Mouse (Mus musculus) regulatory T cell (primary cell): ENCODE results near the gene Amigo1.

Experiments
- in situ Hi-C: fragments of 300-600 bp; cut with MboI, MseI; formaldehyde crosslinking; loops from one replicate; pipeline ENCODE4 v1.15.1; 2025; ENCODE audit warnings: high pct_unique_total_duplicates

Amigo1 gene

GRCm38 (mm10) chr3:108178756-108179715, 7.1 kb upstream of the Amigo1 start:
- in situ Hi-C loops: no loop called here

- in situ Hi-C loops: no loop called here
Observed at GRCm38 (mm10) chr3:108180514-108180913, 5.6 kb upstream of the Amigo1 start.

GRCm38 (mm10) chr3:108184742-108185141, 1.4 kb upstream of the Amigo1 start:
- in situ Hi-C loops: no loop called here

- in situ Hi-C loops: no loop called here
Observed at GRCm38 (mm10) chr3:108185460-108186097, 556 bp upstream of the Amigo1 start.

- in situ Hi-C loops: no loop called here
Observed at GRCm38 (mm10) chr3:108187111-108187795, 1.1 kb downstream of the Amigo1 start.

GRCm38 (mm10) chr3:108188716-108189490, 2.8 kb downstream of the Amigo1 start:
- in situ Hi-C loops: no loop called here

GRCm38 (mm10) chr3:108189897-108190296, 3.8 kb downstream of the Amigo1 start:
- in situ Hi-C loops: no loop called here

GRCm38 (mm10) chr3:108193686-108194085, 7.6 kb downstream of the Amigo1 start:
- in situ Hi-C loops: no loop called here

- in situ Hi-C loops: no loop called here
Observed at GRCm38 (mm10) chr3:108195287-108195686, 9.2 kb downstream of the Amigo1 start.

GRCm38 (mm10) chr3:108195941-108196590, 9.9 kb downstream of the Amigo1 start:
- in situ Hi-C loops: no loop called here

- in situ Hi-C loops: no loop called here
Observed at GRCm38 (mm10) chr3:108197066-108197497, 10.9 kb downstream of the Amigo1 start.

GRCm38 (mm10) chr3:108199231-108199630, 13.1 kb downstream of the Amigo1 start:
- in situ Hi-C loops: no loop called here

- in situ Hi-C loops: no loop called here
Observed at GRCm38 (mm10) chr3:108200329-108201323, 14.5 kb downstream of the Amigo1 start, which contains the start of gene Cyb561d1. Gene Cyb561d1 (minus strand): TSS chr3:108201212.

- in situ Hi-C loops: no loop called here
Observed at GRCm38 (mm10) chr3:108202506-108202905, 16.4 kb downstream of the Amigo1 start.

GRCm38 (mm10) chr3:108203212-108203611, 17.1 kb downstream of the Amigo1 start:
- in situ Hi-C loops: no loop called here

- in situ Hi-C loops: no loop called here
Observed at GRCm38 (mm10) chr3:108203621-108204325, 17.6 kb downstream of the Amigo1 start.

GRCm38 (mm10) chr3:108204470-108204869, 18.3 kb downstream of the Amigo1 start:
- in situ Hi-C loops: no loop called here

GRCm38 (mm10) chr3:108205601-108206000, 19.5 kb downstream of the Amigo1 start:
- in situ Hi-C loops: no loop called here
